In genomic region chr4:155849792-155850451, GRCm38 (mm10) we compare ENCODE assay signal across 12 mouse cellular contexts. TPM values are rescaled to one million over a fixed set of nuclear protein-coding genes. Genes with fewer than 3 reads are reported as not detected.
DNase-seq lines count a peak whose midpoint lies in the region; ATAC-seq and TF ChIP-seq lines count a peak whose summit lies in the region.
"Had no signal": no experiment of that assay in that cellular context is flagged by ENCODE, and none has a peak within 500 bp of the region (broad histone marks: within the 10 kb centered on the region; RNA-seq: fewer than 3 reads in every experiment).

No protein-coding gene starts in this region.

- peaks cover 19% of the 10 kb centered on the region for H3K36me3 ChIP-seq in liver, embryonic 12.5 days
- peaks cover 9% of the 10 kb centered on the region for H3K36me3 ChIP-seq in hindbrain, postnatal 0 days (ENCODE audit: insufficient read depth, low read length)
- peaks cover 5% of the 10 kb centered on the region; the same call in 1 of the 2 replicates for H3K36me3 ChIP-seq in midbrain, embryonic 16.5 days (ENCODE audit: control insufficient read depth, insufficient read depth, low read length)

- H3K27ac ChIP-seq in gastrocnemius, adult 2 months, result peak overlapping the region; percentile 98
- H3K27ac ChIP-seq in liver, embryonic 12.5 days, result no peak overlapping the region
- H3K27ac ChIP-seq in hindbrain, postnatal 0 days, result no peak overlapping the region
- no peak overlapping the region for H3K27ac ChIP-seq in midbrain, embryonic 16.5 days (ENCODE audit: low read length)
- H3K27ac ChIP-seq: layer of hippocampus, adult 2 months had no signal

- TF ChIP-seq CTCF in gastrocnemius, adult 2 months (IDR thresholded peaks at IDR 0.05), result no peak
- no peak for TF ChIP-seq CTCF in hindbrain, postnatal 0 days (IDR thresholded peaks at IDR 0.05; ENCODE audit: low read depth)

- DNase-seq in gastrocnemius, adult 2 months, result peak; percentile 27
- no peak for DNase-seq in gastrocnemius, adult 18-20 months (ENCODE audit: low spot score)
- DNase-seq in liver, result no peak
- DNase-seq in hindbrain, postnatal 0 days (ENCODE audit: low spot score), result no peak
- no peak for DNase-seq in thymus, postnatal 4 days
- no peak for DNase-seq in spleen, adult 12 weeks (ENCODE audit: low spot score)
- DNase-seq: cerebellum, adult 2 months; heart, postnatal 10 days; thymus, adult 2 months had no signal

- H3K4me2 ChIP-seq in liver, embryonic 12.5 days, result peak overlapping the region; percentile 99; the same call in 1 of the 2 replicates
- 0 out of 2 replicates have a peak overlapping the region, but pooled peaks have one; percentile 68 for H3K4me2 ChIP-seq in hindbrain, postnatal 0 days (ENCODE audit: low read depth, low read length)
- H3K4me2 ChIP-seq in midbrain, embryonic 16.5 days (ENCODE audit: low read length), result peak overlapping the region; percentile 5; the same call in 1 of the 2 replicates

- 0 out of 2 replicates have a peak, but pooled peaks cover 5% of the 10 kb centered on the region for H3K27me3 ChIP-seq in liver, embryonic 12.5 days (replicated peaks)
- no peaks in the 10 kb centered on the region for H3K27me3 ChIP-seq in hindbrain, postnatal 0 days (ENCODE audit: insufficient read depth, low read length)
- H3K27me3 ChIP-seq in midbrain, embryonic 16.5 days (ENCODE audit: control insufficient read depth, insufficient read depth, low read depth, low read length), result no peaks in the 10 kb centered on the region

- no peaks in the 10 kb centered on the region for H3K9me3 ChIP-seq in liver, embryonic 12.5 days (replicated peaks)
- H3K9me3 ChIP-seq in hindbrain, postnatal 0 days (ENCODE audit: low read length), result no peaks in the 10 kb centered on the region
- no peaks in the 10 kb centered on the region for H3K9me3 ChIP-seq in midbrain, embryonic 16.5 days (replicated peaks; ENCODE audit: control insufficient read depth, low read length, poor library complexity, severe bottlenecking)

- WGBS in liver, embryonic 12.5 days (ENCODE audit: insufficient replicate concordance), result 73% methylated on average over 3 of the region's 3 CpGs
- 84% methylated on average over 3 of the region's 3 CpGs for WGBS in hindbrain, postnatal 0 days
- 93% methylated on average over 3 of the region's 3 CpGs for WGBS in midbrain, embryonic 16.5 days

- ATAC-seq in liver, embryonic 12.5 days, result no peak
- no peak for ATAC-seq in hindbrain, postnatal 0 days
- ATAC-seq in midbrain, embryonic 16.5 days, result no peak

- no peak overlapping the region for H3K9ac ChIP-seq in liver, embryonic 12.5 days
- no peak overlapping the region for H3K9ac ChIP-seq in hindbrain, postnatal 0 days (replicated peaks; ENCODE audit: low read length)
- no peak overlapping the region for H3K9ac ChIP-seq in midbrain, embryonic 16.5 days (ENCODE audit: low read depth, low read length)

- H3K4me3 ChIP-seq in gastrocnemius, adult 2 months, result peak overlapping the region; percentile 94
- H3K4me3 ChIP-seq in liver, embryonic 12.5 days, result no peak overlapping the region
- no peak overlapping the region for H3K4me3 ChIP-seq in hindbrain, postnatal 0 days (ENCODE audit: low read length)
- no peak overlapping the region for H3K4me3 ChIP-seq in midbrain, embryonic 16.5 days (ENCODE audit: low read depth, low read length)
- H3K4me3 ChIP-seq: layer of hippocampus, adult 2 months had no signal

- peaks cover 42% of the 10 kb centered on the region for H3K4me1 ChIP-seq in liver, embryonic 12.5 days
- peaks cover 35% of the 10 kb centered on the region for H3K4me1 ChIP-seq in hindbrain, postnatal 0 days (ENCODE audit: insufficient read depth, low read length)
- H3K4me1 ChIP-seq in midbrain, embryonic 16.5 days (ENCODE audit: control insufficient read depth, insufficient read depth, low read length), result peaks cover 33% of the 10 kb centered on the region

- intact Hi-C loops in gastrocnemius, adult 2 months (cut with DNase I), result no loop called here

RNA-seq across cellular contexts. Expression of gene Dvl1, which starts 2.7 kb away (rescaled TPM):
- 100 to 1,000 TPM; 116 to 122 TPM for total RNA-seq in gastrocnemius, adult 2 months (2021)
- total RNA-seq in gastrocnemius, adult 18-20 months (2021), result 100 to 1,000 TPM; 104 to 106 TPM
- polyA plus RNA-seq in liver, embryonic 12.5 days (2016; fragmentation: Nextera tagmentation; extraction: Ambion mirVana), result 10.7 and 12.1 TPM in 2 replicates
- 141 and 166 TPM in 2 replicates for total RNA-seq in hindbrain, postnatal 0 days (2014; rRNA removed)
- polyA plus RNA-seq in hindbrain, postnatal 0 days (2015; fragmentation: Nextera tagmentation; extraction: Ambion mirVana), result 16.0 and 16.4 TPM in 2 replicates
- 10.3 and 11.0 TPM in 2 replicates for polyA plus RNA-seq in midbrain, embryonic 16.5 days (2015; fragmentation: Nextera tagmentation; extraction: Ambion mirVana)

RNA-seq across cellular contexts. Expression of gene Mxra8, which starts 10.4 kb away (rescaled TPM):
- total RNA-seq in gastrocnemius, adult 2 months (2021), result 10 to 100 TPM; 26.4 to 31.3 TPM
- 10 to 100 TPM; 25.0 to 29.7 TPM for total RNA-seq in gastrocnemius, adult 18-20 months (2021)
- polyA plus RNA-seq in liver, embryonic 12.5 days (2016; fragmentation: Nextera tagmentation; extraction: Ambion mirVana), result 8.1 and 9.2 TPM in 2 replicates
- 45.8 and 58.9 TPM in 2 replicates for total RNA-seq in hindbrain, postnatal 0 days (2014; rRNA removed)
- 39.4 and 41.6 TPM in 2 replicates for polyA plus RNA-seq in hindbrain, postnatal 0 days (2015; fragmentation: Nextera tagmentation; extraction: Ambion mirVana)
- 16.9 and 21.1 TPM in 2 replicates for polyA plus RNA-seq in midbrain, embryonic 16.5 days (2015; fragmentation: Nextera tagmentation; extraction: Ambion mirVana)

RNA-seq across cellular contexts. Expression of gene Tas1r3, which starts 13.2 kb away (rescaled TPM):
- under 1 TPM; 0.11 to 0.23 TPM for total RNA-seq in gastrocnemius, adult 2 months (2021)
- under 1 TPM; 0.09 to 0.12 TPM for total RNA-seq in gastrocnemius, adult 18-20 months (2021)
- polyA plus RNA-seq in liver, embryonic 12.5 days (2016; fragmentation: Nextera tagmentation; extraction: Ambion mirVana), result 0.07 and 0.11 TPM in 2 replicates
- total RNA-seq in hindbrain, postnatal 0 days (2014; rRNA removed), result 0.04 and 1.5 TPM in 2 replicates
- 0.13 and 0.23 TPM in 2 replicates for polyA plus RNA-seq in hindbrain, postnatal 0 days (2015; fragmentation: Nextera tagmentation; extraction: Ambion mirVana)
- 0.29 and 0.58 TPM in 2 replicates for polyA plus RNA-seq in midbrain, embryonic 16.5 days (2015; fragmentation: Nextera tagmentation; extraction: Ambion mirVana)

RNA-seq across cellular contexts. Expression of gene Aurkaip1, which starts 18.9 kb away (rescaled TPM):
- total RNA-seq in gastrocnemius, adult 2 months (2021), result 10 to 100 TPM; 74.0 to 89.8 TPM
- total RNA-seq in gastrocnemius, adult 18-20 months (2021), result 10 to 100 TPM; 79.5 to 82.6 TPM
- 146 and 153 TPM in 2 replicates for polyA plus RNA-seq in liver, embryonic 12.5 days (2016; fragmentation: Nextera tagmentation; extraction: Ambion mirVana)
- 110 and 143 TPM in 2 replicates for total RNA-seq in hindbrain, postnatal 0 days (2014; rRNA removed)
- polyA plus RNA-seq in hindbrain, postnatal 0 days (2015; fragmentation: Nextera tagmentation; extraction: Ambion mirVana), result 162 and 175 TPM in 2 replicates
- 131 and 134 TPM in 2 replicates for polyA plus RNA-seq in midbrain, embryonic 16.5 days (2015; fragmentation: Nextera tagmentation; extraction: Ambion mirVana)

RNA-seq across cellular contexts. Expression of gene Cptp, which starts 19.3 kb away (rescaled TPM):
- 10 to 100 TPM; 13.6 to 18.0 TPM for total RNA-seq in gastrocnemius, adult 2 months (2021)
- total RNA-seq in gastrocnemius, adult 18-20 months (2021), result 10 to 100 TPM; 13.0 to 16.2 TPM
- 10.3 and 10.8 TPM in 2 replicates for polyA plus RNA-seq in liver, embryonic 12.5 days (2016; fragmentation: Nextera tagmentation; extraction: Ambion mirVana)
- total RNA-seq in hindbrain, postnatal 0 days (2014; rRNA removed), result 31.3 and 41.8 TPM in 2 replicates
- 26.8 and 27.9 TPM in 2 replicates for polyA plus RNA-seq in hindbrain, postnatal 0 days (2015; fragmentation: Nextera tagmentation; extraction: Ambion mirVana)
- 25.1 and 28.1 TPM in 2 replicates for polyA plus RNA-seq in midbrain, embryonic 16.5 days (2015; fragmentation: Nextera tagmentation; extraction: Ambion mirVana)

Comparison
In these comparisons a context has a peak if more than half of its experiments do, and no peak if none do; other contexts are left out.
1. H3K4me2 ChIP-seq: peak in every context shown above with its lines; median percentile 99 in liver, embryonic 12.5 days; 68 in hindbrain, postnatal 0 days; 5 in midbrain, embryonic 16.5 days.